Mouse (Mus musculus): ENCODE results near the gene Cabp4. TPM values are rescaled to one million over a fixed set of nuclear protein-coding genes. Genes with fewer than 3 reads are reported as not detected.

The Cabp4 gene
- total and polyA plus RNA-seq, 3 experiments, result 2.8 to 11.8 (median 6.4) TPM

GRCm38 (mm10) chr19:4154437-4155222 is 10.8 kb upstream of the Cabp4 start (continued):
- TF ChIP-seq MEF2A (IDR thresholded peaks at IDR 0.05; ENCODE audit: borderline replicate concordance, low read depth, low read length) (peak; percentile 74), JUND (conservative IDR thresholded peaks at IDR 0.05; ENCODE audit: low read depth, low read length) (no peak), CHD2 (IDR thresholded peaks at IDR 0.05; ENCODE audit: low read length) (peak; percentile 91), BHLHE40 (IDR thresholded peaks at IDR 0.05; ENCODE audit: low read depth, low read length) (peak; percentile 93), EP300 (IDR thresholded peaks at IDR 0.05; ENCODE audit: low read length) (peak; percentile 73; the same call in 1 of the 2 replicates), CTCF (conservative IDR thresholded peaks at IDR 0.05 in 1 of 2, IDR thresholded peaks at IDR 0.05 in 1 of 2; ENCODE audit: low read depth in 2 of 2, low read length in 2 of 2) (no peak), MYC (IDR thresholded peaks at IDR 0.05; ENCODE audit: low read depth, low read length) (peak; percentile 44; the same call in 1 of the 2 replicates), KAT2A (IDR thresholded peaks at IDR 0.05; ENCODE audit: insufficient replicate concordance, low read length) (0 out of 2 replicates have a peak, but pooled peaks have one; percentile 29), USF2 (conservative IDR thresholded peaks at IDR 0.05; ENCODE audit: low read depth, low read length) (no peak; the same call in 1 of the 2 replicates), ZKSCAN1 (IDR thresholded peaks at IDR 0.05; ENCODE audit: borderline replicate concordance, low read depth, low read length) (no peak), NRF1 (IDR thresholded peaks at IDR 0.05; ENCODE audit: low read depth, low read length) (0 out of 2 replicates have a peak, but pooled peaks have one; percentile 38), SMC3 (IDR thresholded peaks at IDR 0.05; ENCODE audit: low read depth, low read length) (no peak), ZNF384 (IDR thresholded peaks at IDR 0.05; ENCODE audit: low read depth, low read length) (no peak), USF1 (IDR thresholded peaks at IDR 0.05; ENCODE audit: low read depth, low read length) (no peak), GABPA (IDR thresholded peaks at IDR 0.05; ENCODE audit: insufficient replicate concordance, low read depth, low read length) (no peak)

- TF ChIP-seq MXI1 (IDR thresholded peaks at IDR 0.05; ENCODE audit: low read depth, low read length) (no peak), ETS1 (conservative IDR thresholded peaks at IDR 0.05; ENCODE audit: low read depth, low read length) (no peak), EP300 (IDR thresholded peaks at IDR 0.05; ENCODE audit: low read length) (no peak), RAD21 (IDR thresholded peaks at IDR 0.05; ENCODE audit: low read depth, low read length) (no peak), UBTF (IDR thresholded peaks at IDR 0.05; ENCODE audit: low read depth, low read length) (no peak), NRF1 (IDR thresholded peaks at IDR 0.05; ENCODE audit: low read depth, low read length) (no peak), IRF4 (IDR thresholded peaks at IDR 0.05; ENCODE audit: low read depth, low read length) (no peak), POLR2A (IDR thresholded peaks at IDR 0.05; ENCODE audit: low read depth, low read length) (no peak), BHLHE40 (IDR thresholded peaks at IDR 0.05; ENCODE audit: low read depth, low read length) (no peak), RCOR1 (conservative IDR thresholded peaks at IDR 0.05; ENCODE audit: low read depth, low read length) (no peak), CHD2 (IDR thresholded peaks at IDR 0.05; ENCODE audit: low read length) (no peak), TBP (conservative IDR thresholded peaks at IDR 0.05; ENCODE audit: low read depth, low read length) (no peak), SMC3 (IDR thresholded peaks at IDR 0.05; ENCODE audit: low read depth, low read length) (no peak), MAZ (IDR thresholded peaks at IDR 0.05; ENCODE audit: low read depth, low read length) (no peak), HCFC1 (IDR thresholded peaks at IDR 0.05; ENCODE audit: low read depth, low read length) (no peak), GABPA (IDR thresholded peaks at IDR 0.05; ENCODE audit: insufficient replicate concordance, low read depth, low read length) (no peak), MAX (IDR thresholded peaks at IDR 0.05; ENCODE audit: low read length) (no peak)
- in situ Hi-C loops (cut with MboI; ENCODE audit: low pct_ligation_motif_present, low pct_unique_long_range_greater_than_20kb, low sequenced_read_pairs) (no loop called here), dilution Hi-C loops (cut with MboI; ENCODE audit: extremely low pct_ligation_motif_present, extremely low pct_unique_long_range_greater_than_20kb, low sequenced_read_pairs) (no loop called here)
- Histone ChIP-seq H3K9ac (ENCODE audit: insufficient read depth, low read depth) (peak within 1 kb of the TSS; percentile 96), H3K4me1 (ENCODE audit: control insufficient read depth in 1 of 2, insufficient read depth in 2 of 2) (peaks cover 34 to 69% of the 10 kb centered on the region in 2 experiments), H3K79me2 (replicated peaks; ENCODE audit: control insufficient read depth, extremely low read depth, insufficient read depth, poor library complexity, severe bottlenecking) (peaks cover 32% of the 10 kb centered on the region), H3K36me3 (replicated peaks in 1 of 2; ENCODE audit: control insufficient read depth in 1 of 2, insufficient read depth in 1 of 2, low read length in 1 of 2) (peaks cover 52 to 72% of the 10 kb centered on the region in 2 experiments), H3K27ac (ENCODE audit: insufficient read depth, low read depth) (peak within 1 kb of the TSS; percentile 90), H3K4me2 (ENCODE audit: insufficient read depth, low read depth, poor library complexity, severe bottlenecking) (peak within 1 kb of the TSS; percentile 52), H3K27me3 (replicated peaks) (no peaks in the 10 kb centered on the region), H3K9me3 (replicated peaks; ENCODE audit: low read length) (no peaks in the 10 kb centered on the region), H3K4me3 (replicated peaks in 1 of 3; ENCODE audit: low read depth in 2 of 3, low read length in 2 of 3, poor library complexity in 1 of 3) (peak within 1 kb of the TSS; percentile 72 to 82 (median 73))
- no peak for DNase-seq (ENCODE audit: extremely low read depth)
These were observed 9.4 kb upstream of the Cabp4 start, which contains the start of gene Ptprcap for GRCm38 (mm10) chr19:4153232-4153654. TSS of gene Ptprcap (plus strand) at chr19:4153604.

All from CH12.LX (cell line).